Mouse (Mus musculus): ENCODE measurements around the gene Ap2a1. TPM values are rescaled to one million over a fixed set of nuclear protein-coding genes. Genes with fewer than 3 reads are reported as not detected.
"Not testable (repeated sequence)": the region's sequence is repeated elsewhere in the genome, so short reads cannot be mapped to it uniquely, and the experiment has no call there.

Ap2a1 gene
- polyA plus RNA-seq, 1 experiment from 2014 or later = 55.6 TPM

DNA sequence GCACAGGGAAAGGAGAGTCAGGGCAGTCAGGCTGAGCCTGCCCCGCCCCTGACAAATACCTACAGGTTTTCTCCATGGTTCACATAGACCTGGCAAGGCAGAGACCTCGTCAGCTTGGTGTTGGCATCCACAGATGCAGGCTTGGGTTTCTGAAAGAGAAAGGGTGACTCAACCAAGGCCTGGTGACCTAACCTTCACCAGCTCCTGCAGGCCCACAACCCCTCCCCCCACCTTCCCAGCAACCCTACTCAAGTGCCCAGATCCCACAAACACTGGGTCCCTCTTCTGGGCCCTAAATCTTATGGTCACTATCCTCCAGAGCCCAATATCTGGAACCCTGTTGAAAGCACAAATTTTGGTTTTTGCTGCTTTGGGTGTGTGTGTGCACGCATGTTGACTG, 46.3 kb downstream of the Ap2a1 start:
- H3K36me3 ChIP-seq (ENCODE audit: control insufficient read depth, insufficient read depth, low read length) = peaks cover 25% of the 10 kb centered on the region
- no peak for ATAC-seq (ENCODE audit: insufficient read depth, low FRiP score)
- no peaks in the 10 kb centered on the region for H3K27me3 ChIP-seq (ENCODE audit: control insufficient read depth, insufficient read depth, low read length)
- 87% methylated on average over 3 of the region's 3 CpGs for WGBS
- H3K4me1 ChIP-seq (ENCODE audit: control insufficient read depth, insufficient read depth, low read length) = no peaks in the 10 kb centered on the region
- H3K4me2 ChIP-seq (ENCODE audit: low read depth, low read length) = no peak overlapping the region
- H3K9ac ChIP-seq (ENCODE audit: low read length) = no peak overlapping the region
- no peak overlapping the region for H3K4me3 ChIP-seq (replicated peaks; ENCODE audit: low read length)
- H3K27ac ChIP-seq (ENCODE audit: low read length) = no peak overlapping the region
- no peaks in the 10 kb centered on the region for H3K9me3 ChIP-seq (replicated peaks; ENCODE audit: control insufficient read depth, low read length)

DNA sequence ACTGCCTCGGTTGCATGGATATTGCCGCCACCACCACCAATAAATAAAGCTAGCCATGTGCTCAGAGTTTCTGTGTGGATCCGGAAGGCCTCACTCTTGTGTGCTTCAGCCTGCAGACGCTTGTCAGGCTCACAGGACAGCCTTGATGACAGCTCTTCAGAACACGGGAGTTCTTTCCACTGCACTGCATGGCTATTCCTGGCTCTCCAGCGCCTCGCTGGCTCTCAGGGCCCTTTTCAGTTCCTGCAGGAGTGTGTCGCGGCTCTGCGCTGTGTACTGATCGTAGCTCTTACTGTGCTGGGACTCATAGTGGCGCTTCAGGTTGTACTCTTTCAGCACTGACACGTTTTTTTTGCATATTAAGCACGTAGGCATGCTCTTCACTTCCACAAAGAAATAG, 51.5 kb downstream of the Ap2a1 start:
- H3K4me1 ChIP-seq (ENCODE audit: control insufficient read depth, insufficient read depth, low read length) = peaks cover 1% of the 10 kb centered on the region; the same call in 1 of the 2 replicates
- no peak overlapping the region for H3K27ac ChIP-seq (ENCODE audit: low read length)
- no peak overlapping the region for H3K4me3 ChIP-seq (replicated peaks; ENCODE audit: low read length)
- H3K9ac ChIP-seq (ENCODE audit: low read length) = no peak overlapping the region
- 86% methylated on average over 14 of the region's 14 CpGs for WGBS
- no peaks in the 10 kb centered on the region for H3K27me3 ChIP-seq (ENCODE audit: control insufficient read depth, insufficient read depth, low read length)
- no peaks in the 10 kb centered on the region for H3K9me3 ChIP-seq (replicated peaks; ENCODE audit: control insufficient read depth, low read length)
- H3K4me2 ChIP-seq (ENCODE audit: low read depth, low read length) = no peak overlapping the region
- no peak for ATAC-seq (ENCODE audit: insufficient read depth, low FRiP score)
- peaks cover 30% of the 10 kb centered on the region for H3K36me3 ChIP-seq (ENCODE audit: control insufficient read depth, insufficient read depth, low read length)

DNA sequence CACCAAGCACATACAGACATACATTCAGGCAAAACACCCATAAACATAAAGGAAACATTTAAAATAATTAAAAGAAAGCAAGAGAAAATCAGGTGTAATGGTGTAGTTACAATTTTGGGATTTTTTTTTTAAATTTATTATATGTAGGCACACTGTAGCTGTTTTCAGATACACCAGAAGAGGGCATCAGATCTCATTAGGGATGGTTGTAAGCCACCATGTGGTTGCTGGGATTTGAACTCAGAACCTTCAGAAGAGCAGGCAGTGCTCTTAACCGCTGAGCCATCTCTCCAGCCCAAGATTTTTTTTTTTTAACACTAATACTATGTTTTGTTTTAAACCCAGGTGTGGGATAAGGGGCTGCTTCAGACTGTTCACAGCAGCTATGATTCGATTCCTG, 57.5 kb downstream of the Ap2a1 start:
- WGBS = 92% methylated on average over 2 of the region's 2 CpGs
- H3K9me3 ChIP-seq (replicated peaks; ENCODE audit: control insufficient read depth, low read length); ATAC-seq (ENCODE audit: insufficient read depth, low FRiP score); H3K9ac ChIP-seq (ENCODE audit: low read length); H3K27ac ChIP-seq (ENCODE audit: low read length); H3K4me2 ChIP-seq (ENCODE audit: low read depth, low read length); H3K27me3 ChIP-seq (ENCODE audit: control insufficient read depth, insufficient read depth, low read length); H3K4me3 ChIP-seq (replicated peaks; ENCODE audit: low read length); H3K36me3 ChIP-seq (ENCODE audit: control insufficient read depth, insufficient read depth, low read length): not testable (repeated sequence)
- H3K4me1 ChIP-seq (ENCODE audit: control insufficient read depth, insufficient read depth, low read length) = peaks cover 27% of the 10 kb centered on the region

DNA sequence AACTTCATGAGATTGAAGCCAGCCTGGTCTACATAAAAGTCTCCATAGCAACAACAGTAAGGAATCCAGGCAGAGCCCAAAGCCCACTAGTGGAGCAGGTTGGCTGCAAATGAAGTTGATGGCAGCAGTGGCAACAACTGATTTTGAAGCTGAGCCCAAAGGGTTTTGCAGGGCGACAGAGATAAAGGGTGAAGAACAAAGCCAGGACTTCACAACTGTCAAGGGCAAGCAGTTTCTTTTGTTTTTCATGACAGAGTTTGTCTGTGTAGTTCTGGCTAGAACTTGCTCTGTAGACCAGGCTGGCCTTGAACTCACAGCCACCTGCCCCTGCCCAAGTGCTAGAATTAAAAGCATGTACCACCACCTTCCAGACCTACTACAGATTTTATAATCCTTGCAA, 58.1 kb downstream of the Ap2a1 start:
- Histone ChIP-seq H3K4me1 (ENCODE audit: control insufficient read depth, insufficient read depth, low read length) (peaks cover 33% of the 10 kb centered on the region), H3K36me3 (ENCODE audit: control insufficient read depth, insufficient read depth, low read length) (no peaks in the 10 kb centered on the region), H3K27me3 (ENCODE audit: control insufficient read depth, insufficient read depth, low read length) (no peaks in the 10 kb centered on the region), H3K9me3 (replicated peaks; ENCODE audit: control insufficient read depth, low read length) (no peaks in the 10 kb centered on the region), H3K9ac (ENCODE audit: low read length) (no peak overlapping the region), H3K4me2 (ENCODE audit: low read depth, low read length) (no peak overlapping the region), H3K4me3 (replicated peaks; ENCODE audit: low read length) (no peak overlapping the region), H3K27ac (ENCODE audit: low read length) (no peak overlapping the region)
- ATAC-seq (ENCODE audit: insufficient read depth, low FRiP score) = no peak
- 88% methylated on average over 1 of the region's 1 CpGs for WGBS

DNA sequence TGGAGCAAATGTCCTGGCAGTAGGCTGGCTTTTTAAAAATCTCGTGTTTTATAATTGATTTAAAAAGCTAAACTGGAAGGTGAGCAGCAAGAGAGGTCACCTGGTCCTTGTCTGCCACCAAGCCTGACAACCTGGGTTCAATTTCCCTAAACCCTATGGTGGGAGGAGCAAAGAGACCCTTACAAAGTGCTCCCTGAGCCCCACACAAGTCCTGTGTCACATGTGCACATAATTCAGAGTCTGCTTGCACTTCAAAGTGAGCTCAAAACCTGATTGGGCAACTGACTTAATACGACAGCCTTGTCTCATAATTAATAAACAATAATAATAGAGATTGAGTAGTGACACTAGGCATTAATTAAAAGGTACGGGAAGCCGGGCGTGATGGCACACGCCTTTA, 58.7 kb downstream of the Ap2a1 start:
- Histone ChIP-seq H3K9me3 (replicated peaks; ENCODE audit: control insufficient read depth, low read length) (no peaks in the 10 kb centered on the region), H3K27ac (ENCODE audit: low read length) (peak overlapping the region; percentile 100), H3K27me3 (ENCODE audit: control insufficient read depth, insufficient read depth, low read length) (no peaks in the 10 kb centered on the region), H3K9ac (ENCODE audit: low read length) (peak overlapping the region; percentile 100), H3K36me3 (ENCODE audit: control insufficient read depth, insufficient read depth, low read length) (no peaks in the 10 kb centered on the region), H3K4me3 (replicated peaks; ENCODE audit: low read length) (peak overlapping the region; percentile 91), H3K4me1 (ENCODE audit: control insufficient read depth, insufficient read depth, low read length) (peaks cover 39% of the 10 kb centered on the region), H3K4me2 (ENCODE audit: low read depth, low read length) (peak overlapping the region; percentile 90)
- ATAC-seq (ENCODE audit: insufficient read depth, low FRiP score) = no peak
- WGBS = 79% methylated on average over 6 of the region's 6 CpGs

DNA sequence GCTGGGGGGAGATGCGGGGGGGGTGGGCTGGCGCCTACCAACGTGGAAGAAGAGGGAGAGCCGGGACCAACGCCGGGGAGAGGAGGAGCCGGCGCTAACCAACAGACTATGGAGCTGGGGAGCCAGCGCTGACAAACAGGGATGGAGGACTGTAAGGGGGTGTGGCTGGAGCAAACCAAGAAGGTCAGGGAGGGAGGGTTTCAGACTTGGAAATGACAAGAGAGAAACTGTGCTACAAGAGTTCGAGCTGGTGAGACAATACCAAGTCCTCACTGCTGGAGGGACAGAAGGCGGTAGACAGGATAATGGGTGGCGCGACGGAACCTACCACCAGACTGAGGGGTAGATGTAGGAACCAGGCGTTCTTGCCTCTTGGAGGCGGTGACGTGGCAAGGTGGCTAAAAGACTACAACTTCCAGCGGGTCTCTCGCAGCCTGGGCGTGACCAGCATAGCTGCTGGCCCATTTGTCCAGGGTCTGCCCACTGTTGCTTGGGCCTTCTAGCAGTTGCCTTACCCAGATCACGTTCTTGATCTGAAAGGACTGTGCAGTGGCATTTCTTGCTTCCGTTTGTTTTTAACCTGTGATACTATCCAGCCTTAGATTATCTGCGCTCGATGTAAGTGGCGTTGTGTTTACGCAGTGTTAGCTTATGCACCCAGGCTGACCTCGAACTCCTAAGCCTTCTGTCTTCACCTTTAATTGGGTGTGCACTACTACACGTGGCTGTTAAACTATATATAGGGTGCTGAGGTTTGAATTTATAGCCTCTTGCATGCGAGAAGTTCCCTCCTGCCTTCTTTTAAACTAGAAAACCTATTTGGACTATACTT, 59.4 kb downstream of the Ap2a1 start, which contains the start of gene Ptov1:
Gene Ptov1 (minus strand): TSS at position 92 of the 832 bp plus-strand sequence.
- Histone ChIP-seq H3K27ac (ENCODE audit: low read length) (peak within 1 kb of the TSS; percentile 100), H3K9me3 (replicated peaks; ENCODE audit: control insufficient read depth, low read length) (no peaks in the 10 kb centered on the region), H3K4me2 (ENCODE audit: low read depth, low read length) (peak within 1 kb of the TSS; percentile 90), H3K36me3 (ENCODE audit: control insufficient read depth, insufficient read depth, low read length) (no peaks in the 10 kb centered on the region), H3K9ac (ENCODE audit: low read length) (peak within 1 kb of the TSS; percentile 100), H3K27me3 (ENCODE audit: control insufficient read depth, insufficient read depth, low read length) (no peaks in the 10 kb centered on the region), H3K4me3 (replicated peaks; ENCODE audit: low read length) (peak within 1 kb of the TSS; percentile 91), H3K4me1 (ENCODE audit: control insufficient read depth, insufficient read depth, low read length) (peaks cover 46% of the 10 kb centered on the region)
- ATAC-seq (ENCODE audit: insufficient read depth, low FRiP score) = peak; percentile 93
- 3% methylated on average over 29 of the region's 29 CpGs for WGBS

DNA sequence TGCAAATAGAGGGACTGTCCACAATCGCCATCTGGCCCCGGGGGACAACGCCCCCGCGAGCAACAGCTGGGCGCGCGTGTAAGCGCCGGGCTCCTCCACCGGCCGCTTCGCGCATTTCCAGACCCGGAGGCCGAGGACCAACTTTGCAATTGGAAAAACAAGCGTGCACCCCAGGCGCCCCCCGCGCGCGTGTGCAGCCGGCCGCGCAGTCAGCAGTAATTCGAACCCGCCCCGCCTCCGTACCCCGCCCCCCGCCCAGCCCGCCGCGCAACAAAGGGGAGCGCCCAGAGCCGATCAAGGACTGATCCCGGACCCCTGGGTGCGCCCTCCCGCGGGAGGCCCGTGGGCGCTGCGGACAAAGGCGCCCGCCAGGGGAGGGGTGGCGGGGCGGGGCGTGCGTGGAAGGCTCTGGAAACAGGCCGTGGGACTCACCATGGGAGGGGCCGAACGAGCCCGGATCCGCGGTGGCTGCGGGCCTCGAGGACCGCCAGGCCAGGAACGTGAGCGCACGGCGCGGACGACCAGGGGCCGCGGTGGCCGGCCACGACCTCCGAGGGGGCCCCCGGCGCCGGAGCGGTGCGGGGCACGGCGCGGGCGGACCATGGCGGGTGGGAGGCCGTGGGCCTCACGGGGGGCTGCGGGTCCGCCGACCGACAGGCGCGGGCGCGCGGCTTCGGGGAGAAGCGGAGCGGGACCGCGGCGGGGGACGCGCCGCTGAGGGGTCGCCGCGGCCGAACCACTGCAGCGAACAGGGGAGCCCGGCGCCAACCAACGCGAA, 60.2 kb downstream of the Ap2a1 start:
- Histone ChIP-seq H3K36me3 (ENCODE audit: control insufficient read depth, insufficient read depth, low read length) (peaks cover 6% of the 10 kb centered on the region), H3K4me2 (ENCODE audit: low read depth, low read length) (peak overlapping the region; percentile 90), H3K9ac (ENCODE audit: low read length) (peak overlapping the region; percentile 100), H3K4me1 (ENCODE audit: control insufficient read depth, insufficient read depth, low read length) (peaks cover 46% of the 10 kb centered on the region), H3K27me3 (ENCODE audit: control insufficient read depth, insufficient read depth, low read length) (no peaks in the 10 kb centered on the region), H3K4me3 (replicated peaks; ENCODE audit: low read length) (peak overlapping the region; percentile 91), H3K27ac (ENCODE audit: low read length) (peak overlapping the region; percentile 100), H3K9me3 (replicated peaks; ENCODE audit: control insufficient read depth, low read length) (no peaks in the 10 kb centered on the region)
- peak; percentile 68 for ATAC-seq (ENCODE audit: insufficient read depth, low FRiP score)
- WGBS = under 1% methylated on average over 105 of the region's 108 CpGs

DNA sequence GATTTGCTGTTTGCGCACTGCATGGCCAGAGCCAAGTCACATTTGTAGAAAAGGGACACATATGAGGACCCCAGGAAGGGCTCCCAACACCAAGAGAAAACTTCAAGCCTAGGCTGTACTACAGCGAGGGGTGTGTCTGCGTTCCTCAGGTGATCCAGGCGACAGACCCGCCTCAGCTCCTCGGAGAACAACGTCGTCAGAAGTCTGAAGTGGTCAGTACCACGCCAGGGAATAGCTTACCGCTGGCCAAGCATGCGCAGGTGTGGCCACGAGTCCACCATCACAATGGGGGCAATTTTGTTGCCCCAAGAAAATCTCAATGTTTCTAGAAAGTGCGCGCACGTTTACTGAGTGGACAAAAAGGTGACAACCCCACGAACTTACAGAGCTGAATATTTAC, 60.8 kb downstream of the Ap2a1 start:
- Histone ChIP-seq H3K4me1 (ENCODE audit: control insufficient read depth, insufficient read depth, low read length) (peaks cover 48% of the 10 kb centered on the region), H3K4me3 (replicated peaks; ENCODE audit: low read length) (peak overlapping the region; percentile 91)

DNA sequence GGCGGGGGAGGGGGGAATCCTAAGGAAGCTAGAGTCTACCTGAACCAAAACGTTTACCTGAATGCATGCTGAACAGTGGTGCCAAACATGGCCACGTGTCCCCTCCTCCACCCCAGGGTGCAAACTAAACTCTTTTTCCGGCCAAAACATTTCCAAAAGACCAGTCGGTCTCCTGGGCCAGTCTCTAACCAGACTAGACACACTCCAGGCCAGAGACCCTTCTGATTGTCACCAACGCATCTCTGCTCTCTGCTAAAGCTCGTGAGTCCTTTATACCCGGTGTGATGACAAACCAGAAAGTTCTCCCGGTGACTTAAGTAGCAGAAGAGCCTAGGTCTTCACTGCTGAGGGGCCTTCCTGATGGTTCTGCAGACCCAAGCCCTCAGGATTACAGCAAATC, 61.5 kb downstream of the Ap2a1 start:
- peaks cover 50% of the 10 kb centered on the region for H3K4me1 ChIP-seq (ENCODE audit: control insufficient read depth, insufficient read depth, low read length)
- no peaks in the 10 kb centered on the region for H3K9me3 ChIP-seq (replicated peaks; ENCODE audit: control insufficient read depth, low read length)
- peak overlapping the region; percentile 91 for H3K4me3 ChIP-seq (replicated peaks; ENCODE audit: low read length)
- H3K9ac ChIP-seq (ENCODE audit: low read length) = peak overlapping the region; percentile 100
- no peak for ATAC-seq (ENCODE audit: insufficient read depth, low FRiP score)
- WGBS = 32% methylated on average over 9 of the region's 9 CpGs
- peak overlapping the region; percentile 90 for H3K4me2 ChIP-seq (ENCODE audit: low read depth, low read length)
- H3K27me3 ChIP-seq (ENCODE audit: control insufficient read depth, insufficient read depth, low read length) = no peaks in the 10 kb centered on the region
- H3K36me3 ChIP-seq (ENCODE audit: control insufficient read depth, insufficient read depth, low read length) = peaks cover 18% of the 10 kb centered on the region
- peak overlapping the region; percentile 100 for H3K27ac ChIP-seq (ENCODE audit: low read length)

More for the DNA sequence above, 60.8 kb downstream of the Ap2a1 start:
- no peaks in the 10 kb centered on the region for H3K9me3 ChIP-seq (replicated peaks; ENCODE audit: control insufficient read depth, low read length)
- no peaks in the 10 kb centered on the region for H3K27me3 ChIP-seq (ENCODE audit: control insufficient read depth, insufficient read depth, low read length)
- peaks cover 12% of the 10 kb centered on the region for H3K36me3 ChIP-seq (ENCODE audit: control insufficient read depth, insufficient read depth, low read length)
- WGBS = 3% methylated on average over 16 of the region's 16 CpGs
- ATAC-seq (ENCODE audit: insufficient read depth, low FRiP score) = no peak
- peak overlapping the region; percentile 90 for H3K4me2 ChIP-seq (ENCODE audit: low read depth, low read length)
- H3K9ac ChIP-seq (ENCODE audit: low read length) = peak overlapping the region; percentile 100
- peak overlapping the region; percentile 100 for H3K27ac ChIP-seq (ENCODE audit: low read length)
